Mouse (Mus musculus): Measurements from ENCODE around the gene Vapb.

- no peak for TF ChIP-seq CTCF (IDR thresholded peaks at IDR 0.05)
- no peak for TF ChIP-seq POLR2A (IDR thresholded peaks at IDR 0.05; ENCODE audit: insufficient read depth, low read depth, low read length)
Measured at GRCm38 (mm10) chr2:173769183-173769582, 31.9 kb downstream of the Vapb start.
